Mouse (Mus musculus) heart, adult 2 months (tissue): ENCODE data around the gene Cacna1d. TPM values are rescaled to one million over a fixed set of nuclear protein-coding genes. Genes with fewer than 3 reads are reported as not detected.

Experiments used
- DNase-seq, 2 experiments: peaks; one replicate each; pipeline ENCODE4 v3.0.0; 2021
- H3K27ac ChIP-seq: fragments of 200-600 bp; 2 replicates; pipeline ENCODE4 v1.8.1; 2022
- H3K27me3 ChIP-seq: fragments of 200-500 bp; 2 replicates; pipeline ENCODE4 v1.6.1; 2012; ENCODE audit warnings: mild to moderate bottlenecking, low read length, inconsistent platforms, mixed read lengths; ENCODE audit not compliant: control insufficient read depth, insufficient read depth
- H3K36me3 ChIP-seq: fragments of 200-500 bp; 2 replicates; pipeline ENCODE4 v1.6.1; 2012; ENCODE audit warnings: low read length, inconsistent platforms; ENCODE audit not compliant: control insufficient read depth, insufficient read depth
- H3K4me1 ChIP-seq: fragments of 200-500 bp; 2 replicates; pipeline ENCODE4 v1.6.1; 2011; ENCODE audit warnings: low read length; ENCODE audit not compliant: control insufficient read depth, insufficient read depth
- H3K4me3 ChIP-seq: fragments of 200-600 bp; 2 replicates; pipeline ENCODE4 v1.8.1; 2022
- H3K79me2 ChIP-seq: fragments of 200-500 bp; replicated peaks from 2 replicates; pipeline ENCODE4 v1.6.1; 2012; ENCODE audit warnings: mild to moderate bottlenecking, inconsistent platforms, low read length, moderate library complexity, mixed read lengths; ENCODE audit not compliant: control insufficient read depth, insufficient read depth
- H3K9ac ChIP-seq: fragments of 200-500 bp; 2 replicates; pipeline ENCODE4 v1.6.1; 2012; ENCODE audit warnings: low read depth, mild to moderate bottlenecking, control low read depth, inconsistent platforms, low read length, mixed read lengths
- CTCF ChIP-seq: fragments of 200-600 bp; IDR thresholded peaks from 2 replicates; pipeline ENCODE4 v1.8.1; 2022; ENCODE audit warnings: antibody characterized with exemption, mild to moderate bottlenecking, moderate library complexity
- EP300 ChIP-seq: fragments of 200-500 bp; IDR thresholded peaks from 2 replicates; pipeline ENCODE4 v1.6.1; 2011; ENCODE audit warnings: low read depth, low read length, control low read depth; ENCODE audit not compliant: insufficient read depth
- POLR2A ChIP-seq: fragments of 200-500 bp; IDR thresholded peaks from 2 replicates; pipeline ENCODE4 v1.6.1; 2011; ENCODE audit warnings: mild to moderate bottlenecking, low read depth, low read length, control low read depth; ENCODE audit not compliant: insufficient read depth
- WGBS: fragments of 180-500 bp; shearing (Covaris S2); methylation state at CpG from one replicate; pipeline ENCODE4 v1.1.7; 2018; 5-methylcytosine and 5-hydroxymethylcytosine counted together
- intact Hi-C: fragments of 180-260 bp; cut with DNase I; formaldehyde crosslinking; loops from one replicate; pipeline ENCODE4 v1.15.1; 2025
- polyA plus RNA-seq: library from polyadenylated mRNA; depleted of rRNA; stranded (reverse); fragments of >200 nt; gene quantifications from 2 replicates; pipeline ENCODE4 v1.2.3, GENCODE M21; 2012
- total RNA-seq, 2 experiments: library from RNA; stranded (reverse); gene quantifications; 2 replicates each; pipeline ENCODE4 v1.2.3; 2021

The Cacna1d gene
- total and polyA plus RNA-seq, 3 experiments: 1.3 to 3.0 (median 2.1) TPM

DNA sequence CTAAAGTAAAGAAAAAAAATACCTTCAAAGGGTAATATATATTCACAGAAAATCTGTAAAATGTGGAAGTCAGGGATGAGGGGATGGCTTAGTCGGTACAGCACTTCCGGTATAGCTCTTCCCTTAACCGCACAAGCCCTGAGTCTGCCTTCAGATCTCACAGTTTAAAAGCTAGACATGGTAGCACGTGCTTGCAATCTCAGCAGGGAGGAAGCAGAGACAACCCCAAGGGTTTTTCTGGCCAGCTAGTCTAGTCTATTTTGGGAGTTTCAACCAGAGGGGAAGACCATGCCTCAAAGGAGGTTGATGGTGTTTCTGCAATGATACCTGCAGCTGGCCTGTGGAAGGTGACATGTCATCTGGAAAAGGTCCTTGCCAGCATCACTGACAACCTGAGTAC is 128.9 kb downstream of the Cacna1d start:
- TF ChIP-seq CTCF (no peak), POLR2A (no peak), EP300 (no peak)
- Histone ChIP-seq H3K9ac (no peak overlapping the region), H3K27ac (no peak overlapping the region), H3K27me3 (no peaks in the 10 kb centered on the region), H3K4me1 (no peaks in the 10 kb centered on the region), H3K79me2 (no peaks in the 10 kb centered on the region), H3K36me3 (no peaks in the 10 kb centered on the region), H3K4me3 (no peak overlapping the region)
- WGBS: 61% methylated on average over 4 of the region's 4 CpGs
- intact Hi-C loops: no loop called here
- DNase-seq: no peak

DNA sequence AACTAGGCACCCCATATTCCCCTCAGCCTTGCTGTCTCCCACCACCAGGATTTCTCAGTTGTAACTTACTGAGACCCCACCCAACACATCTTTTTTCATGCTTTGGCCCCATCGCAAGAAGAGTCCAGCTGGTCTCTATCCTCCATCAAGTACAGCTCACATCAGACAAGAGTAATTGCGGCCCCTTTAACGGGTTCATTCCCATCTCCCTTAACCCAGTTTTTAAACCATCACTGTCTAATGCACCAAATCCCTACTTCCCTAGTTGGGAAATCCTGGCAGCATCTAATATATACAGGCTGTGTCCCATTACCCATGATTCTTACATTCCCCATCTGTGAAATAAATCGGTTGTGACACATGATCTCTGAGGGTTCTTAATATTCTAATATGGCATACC is 130.8 kb downstream of the Cacna1d start:
- H3K4me1 ChIP-seq: no peaks in the 10 kb centered on the region
- intact Hi-C loops: no loop called here
- H3K79me2 ChIP-seq: no peaks in the 10 kb centered on the region
- no peak overlapping the region for H3K4me3 ChIP-seq
- no peak overlapping the region for H3K27ac ChIP-seq
- no peaks in the 10 kb centered on the region for H3K36me3 ChIP-seq
- DNase-seq: no peak
- WGBS: 65% methylated on average over 4 of the region's 4 CpGs
- no peaks in the 10 kb centered on the region for H3K27me3 ChIP-seq
- no peak overlapping the region for H3K9ac ChIP-seq
- TF ChIP-seq CTCF: no peak

GRCm38 (mm10) chr14:30360004-30360403 is 131.3 kb downstream of the Cacna1d start:
- Histone ChIP-seq H3K27me3 (no peaks in the 10 kb centered on the region), H3K27ac (no peak overlapping the region), H3K4me1 (no peaks in the 10 kb centered on the region), H3K79me2 (no peaks in the 10 kb centered on the region), H3K9ac (no peak overlapping the region), H3K4me3 (no peak overlapping the region), H3K36me3 (no peaks in the 10 kb centered on the region)
- intact Hi-C loops: no loop called here
- TF ChIP-seq POLR2A (no peak), EP300 (no peak), CTCF (no peak)
- 68% methylated on average over 6 of the region's 6 CpGs for WGBS
- no peak for DNase-seq

DNA sequence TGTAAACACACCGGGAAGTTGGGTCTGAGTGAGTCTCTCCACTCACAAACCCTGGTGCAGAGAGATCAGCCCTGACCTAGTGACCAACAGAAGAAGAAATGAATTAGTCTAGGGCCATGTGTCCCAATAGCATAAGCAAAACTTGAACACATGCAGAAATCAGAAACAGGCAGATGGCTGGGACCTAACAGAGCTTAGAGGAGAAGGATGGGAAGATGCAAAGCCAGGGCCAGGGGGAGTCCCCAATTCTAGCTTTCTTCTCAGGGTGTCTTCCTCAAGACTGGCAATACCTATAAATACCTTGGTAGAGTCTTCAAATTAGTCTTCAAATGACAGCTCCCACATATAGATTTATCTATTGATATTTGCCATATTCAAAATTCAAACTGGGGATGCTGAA is 133.2 kb downstream of the Cacna1d start:
- no peak for DNase-seq
- TF ChIP-seq EP300 (no peak), CTCF (no peak), POLR2A (no peak)
- Histone ChIP-seq H3K36me3 (no peaks in the 10 kb centered on the region), H3K4me3 (no peak overlapping the region), H3K79me2 (no peaks in the 10 kb centered on the region), H3K9ac (no peak overlapping the region), H3K27me3 (peaks cover 2% of the 10 kb centered on the region; the same call in 1 of the 2 replicates), H3K27ac (no peak overlapping the region), H3K4me1 (no peaks in the 10 kb centered on the region)
- intact Hi-C loops: loop anchor here (10.0 kb wide), 1 partner anchor 97 kb away; no protein-coding TSS in a partner anchor
- WGBS: 77% methylated on average over 1 of the region's 1 CpGs

DNA sequence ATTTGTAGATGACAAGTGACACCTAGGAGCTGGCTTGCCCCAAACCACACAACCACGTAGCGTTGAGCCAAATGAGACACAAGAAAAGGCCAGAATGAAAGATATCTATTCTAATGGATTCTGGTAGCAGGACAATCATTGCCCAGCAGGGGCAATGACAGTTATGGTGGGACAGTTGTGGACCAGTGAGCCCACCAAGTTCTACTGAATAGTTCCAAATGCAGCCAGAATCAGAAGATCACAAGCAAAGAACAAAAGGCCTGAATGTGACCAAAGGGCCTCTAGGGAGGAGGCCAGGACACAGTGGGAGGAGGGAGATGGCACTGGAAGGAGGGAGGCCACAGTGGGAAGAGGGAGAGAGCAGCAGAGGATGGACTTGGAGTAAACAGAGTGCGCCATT is 134.8 kb downstream of the Cacna1d start:
- no peak overlapping the region for H3K27ac ChIP-seq
- TF ChIP-seq POLR2A (no peak), EP300 (no peak), CTCF (no peak)
- WGBS: 90% methylated on average over 3 of the region's 3 CpGs
- intact Hi-C loops: loop anchor here (10.0 kb wide), 1 partner anchor 98 kb away; no protein-coding TSS in a partner anchor
- DNase-seq: no peak
- H3K27me3 ChIP-seq: peaks cover 2% of the 10 kb centered on the region; the same call in 1 of the 2 replicates
- no peaks in the 10 kb centered on the region for H3K36me3 ChIP-seq
- H3K79me2 ChIP-seq: no peaks in the 10 kb centered on the region
- H3K4me3 ChIP-seq: no peak overlapping the region
- H3K4me1 ChIP-seq: no peaks in the 10 kb centered on the region
- H3K9ac ChIP-seq: no peak overlapping the region

GRCm38 (mm10) chr14:30354761-30355160 is 136.5 kb downstream of the Cacna1d start:
- WGBS: 62% methylated on average over 3 of the region's 3 CpGs
- Histone ChIP-seq H3K4me3 (no peak overlapping the region), H3K27ac (no peak overlapping the region), H3K36me3 (no peaks in the 10 kb centered on the region), H3K9ac (no peak overlapping the region), H3K4me1 (no peaks in the 10 kb centered on the region), H3K79me2 (no peaks in the 10 kb centered on the region), H3K27me3 (peaks cover 2% of the 10 kb centered on the region; the same call in 1 of the 2 replicates)
- TF ChIP-seq CTCF (no peak), EP300 (no peak), POLR2A (no peak)
- no peak for DNase-seq
- intact Hi-C loops: loop anchor here (10.0 kb wide), 1 partner anchor 100 kb away; no protein-coding TSS in a partner anchor
